Mouse (Mus musculus) mesoderm, embryonic 11.5 days (tissue): ENCODE results near the gene Madcam1.

Source experiments
- DNase-seq: peaks from one replicate; pipeline ENCODE4 v3.0.0-alpha.2; 2012; ENCODE audit warnings: low read depth, low spot score

Gene Madcam1

DNA sequence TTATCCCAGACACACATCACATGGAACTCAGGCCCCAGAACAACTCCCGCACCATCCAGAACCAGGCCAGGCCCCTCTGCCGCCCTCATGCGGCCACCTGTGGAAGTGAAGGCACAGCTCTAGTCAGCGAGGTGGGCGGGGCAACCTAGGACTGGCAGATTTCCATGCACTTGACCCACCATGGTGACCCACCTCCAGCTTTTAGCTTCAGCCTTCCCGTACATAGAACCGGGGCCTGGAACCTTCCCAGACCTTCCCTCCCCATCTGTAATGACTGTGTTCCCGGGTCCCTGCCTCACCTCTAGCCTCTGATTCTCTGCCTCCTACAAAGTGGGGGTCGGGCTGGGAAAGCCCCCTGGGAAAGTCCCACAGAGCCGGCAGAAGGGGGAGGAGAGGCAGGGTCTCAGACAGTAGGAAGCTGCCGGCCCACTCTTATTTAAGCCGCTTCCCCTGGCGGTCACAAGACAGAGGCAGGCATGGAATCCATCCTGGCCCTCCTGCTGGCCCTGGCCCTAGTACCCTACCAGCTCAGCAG, at the start of gene Madcam1:
Gene Madcam1, plus strand, starts transcription at position 429 of the 535 bp plus-strand sequence.
- peak; percentile 80 for DNase-seq

DNA sequence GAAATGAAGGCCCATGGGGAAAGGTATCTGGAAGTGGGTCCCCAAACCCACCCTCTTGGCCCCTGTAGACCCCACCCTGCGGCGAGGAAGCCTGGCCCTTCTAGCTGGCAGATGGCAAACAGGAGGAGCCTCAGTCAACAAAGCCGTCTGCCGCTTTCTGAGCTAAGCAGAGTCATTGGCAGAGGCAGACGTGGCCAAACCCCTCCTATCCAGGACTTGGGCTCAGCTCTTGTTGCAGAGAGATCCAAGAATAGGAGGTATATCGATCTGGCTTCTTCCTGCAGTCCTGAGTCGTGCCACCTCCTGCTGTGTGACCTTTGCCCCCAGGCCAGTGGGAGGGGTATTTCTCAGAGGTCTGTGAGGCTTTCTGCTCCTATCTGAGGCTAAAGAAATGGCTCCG, 48.5 kb upstream of the Madcam1 start:
- peak; percentile 37 for DNase-seq

DNA sequence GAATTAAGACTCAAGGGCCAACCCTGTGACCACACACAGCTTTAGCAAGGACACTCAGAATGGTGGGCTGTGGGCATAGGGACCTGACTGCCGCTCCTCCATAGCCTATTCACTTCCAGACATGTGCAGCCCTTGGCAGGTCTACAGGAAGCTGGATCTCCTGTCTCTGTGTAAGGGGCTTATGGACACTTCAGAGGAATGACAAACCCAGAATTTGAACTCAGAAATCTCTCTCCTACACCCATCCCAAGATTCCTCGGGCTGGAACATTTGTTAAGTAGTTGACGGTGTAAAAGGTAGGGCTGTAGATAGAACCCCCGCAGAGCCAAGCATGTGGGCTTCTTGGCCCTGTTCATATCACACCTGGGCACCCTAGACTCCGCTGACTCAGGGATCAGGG, 48.0 kb upstream of the Madcam1 start:
- DNase-seq, result no peak

DNA sequence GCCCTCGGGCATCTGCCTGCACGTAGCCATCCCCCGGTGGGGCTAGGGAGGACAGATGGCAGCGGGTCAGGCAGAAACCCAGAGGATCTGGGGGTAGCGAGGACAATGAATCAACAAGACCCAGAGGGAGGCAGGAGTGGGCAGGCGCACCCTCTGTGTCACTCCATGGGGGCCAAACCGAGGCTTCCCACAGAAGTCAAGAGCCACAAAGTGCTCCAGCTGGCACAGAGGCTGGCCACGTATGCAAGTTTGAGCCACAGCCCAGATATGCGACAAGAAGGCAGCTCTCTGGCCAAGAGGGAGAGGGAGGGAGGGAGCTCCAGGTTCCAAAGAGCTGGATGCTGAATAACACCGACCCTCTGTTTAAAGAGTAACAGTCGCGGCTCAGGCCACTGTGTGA, 40.4 kb upstream of the Madcam1 start:
- no peak for DNase-seq

DNA sequence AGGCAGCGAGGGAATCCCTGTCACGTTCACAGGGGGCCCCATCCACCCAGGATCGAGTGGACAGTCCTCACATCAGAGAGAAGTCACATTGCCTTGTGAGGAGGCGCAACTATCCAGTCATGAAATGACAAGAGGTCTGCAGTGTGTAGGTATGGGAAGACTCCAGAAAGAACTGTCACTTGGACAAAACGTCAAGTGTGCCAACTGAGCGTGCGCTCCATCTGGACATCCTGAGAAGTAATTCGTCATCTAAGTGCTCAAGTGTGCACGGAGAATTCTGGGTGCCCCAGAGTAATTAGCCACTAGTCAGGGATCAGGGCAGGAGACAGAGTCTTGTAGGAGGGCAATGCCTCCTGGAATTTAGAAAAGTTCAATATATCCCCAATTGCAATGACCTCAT, 39.0 kb upstream of the Madcam1 start:
- DNase-seq, result no peak

DNA sequence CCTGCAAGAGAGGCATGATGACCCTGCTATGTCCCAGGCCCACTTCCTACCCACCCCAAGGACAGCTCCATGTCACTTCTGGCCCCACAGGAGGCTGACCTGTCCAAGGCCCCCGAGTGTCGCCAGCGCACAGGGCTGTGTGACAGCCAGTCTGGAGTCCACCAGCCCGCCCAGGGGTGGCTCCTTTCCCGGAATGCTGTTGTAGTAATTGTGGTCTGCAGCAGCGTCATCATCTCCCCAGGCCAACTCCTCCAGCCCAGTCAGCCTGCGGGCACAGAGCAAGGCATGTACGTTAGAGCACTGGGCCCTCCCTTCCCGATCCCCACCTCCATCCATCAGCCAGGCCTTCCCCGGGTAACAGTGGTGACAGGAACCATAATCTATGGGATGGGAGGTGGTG, 38.2 kb upstream of the Madcam1 start:
- DNase-seq, result no peak

DNA sequence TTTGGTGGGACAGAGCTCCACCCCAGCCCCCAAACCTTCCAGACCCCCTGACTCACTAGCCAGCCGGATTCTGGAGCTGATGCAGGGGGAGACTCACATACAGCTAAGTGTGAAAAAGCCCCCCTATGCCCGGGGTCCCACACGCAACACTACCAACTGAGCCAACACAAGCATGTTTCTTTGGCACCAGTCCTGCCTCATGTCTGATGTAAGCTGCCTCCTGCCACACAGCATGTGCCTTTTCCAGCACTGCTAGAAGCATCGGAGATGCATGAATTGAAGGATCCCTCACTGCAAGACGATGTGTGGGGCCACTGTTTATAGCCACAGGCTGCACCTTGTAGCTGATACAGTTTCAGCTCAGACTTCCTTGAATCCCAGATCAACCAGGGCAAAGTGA, 36.0 kb upstream of the Madcam1 start:
- DNase-seq, result no peak

DNA sequence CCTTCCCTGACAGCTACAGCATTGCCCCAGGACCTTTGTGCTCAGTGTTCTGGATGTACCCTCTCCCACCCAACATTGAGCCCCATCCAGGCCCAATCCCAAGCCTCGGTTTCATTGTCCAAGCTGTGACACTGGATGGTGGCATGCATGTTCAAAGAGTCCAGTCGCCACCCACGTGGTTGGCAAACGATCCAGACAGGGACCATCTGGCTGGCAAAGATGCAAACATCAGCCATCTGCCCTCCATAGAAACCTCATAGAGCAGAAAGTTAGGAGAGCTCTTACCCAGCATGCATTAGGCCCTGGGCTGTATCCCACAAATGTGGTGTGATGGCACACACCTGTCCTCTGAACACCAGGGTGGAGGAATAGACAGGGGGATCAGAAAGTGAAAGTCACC, 32.9 kb upstream of the Madcam1 start:
- DNase-seq, result no peak

DNA sequence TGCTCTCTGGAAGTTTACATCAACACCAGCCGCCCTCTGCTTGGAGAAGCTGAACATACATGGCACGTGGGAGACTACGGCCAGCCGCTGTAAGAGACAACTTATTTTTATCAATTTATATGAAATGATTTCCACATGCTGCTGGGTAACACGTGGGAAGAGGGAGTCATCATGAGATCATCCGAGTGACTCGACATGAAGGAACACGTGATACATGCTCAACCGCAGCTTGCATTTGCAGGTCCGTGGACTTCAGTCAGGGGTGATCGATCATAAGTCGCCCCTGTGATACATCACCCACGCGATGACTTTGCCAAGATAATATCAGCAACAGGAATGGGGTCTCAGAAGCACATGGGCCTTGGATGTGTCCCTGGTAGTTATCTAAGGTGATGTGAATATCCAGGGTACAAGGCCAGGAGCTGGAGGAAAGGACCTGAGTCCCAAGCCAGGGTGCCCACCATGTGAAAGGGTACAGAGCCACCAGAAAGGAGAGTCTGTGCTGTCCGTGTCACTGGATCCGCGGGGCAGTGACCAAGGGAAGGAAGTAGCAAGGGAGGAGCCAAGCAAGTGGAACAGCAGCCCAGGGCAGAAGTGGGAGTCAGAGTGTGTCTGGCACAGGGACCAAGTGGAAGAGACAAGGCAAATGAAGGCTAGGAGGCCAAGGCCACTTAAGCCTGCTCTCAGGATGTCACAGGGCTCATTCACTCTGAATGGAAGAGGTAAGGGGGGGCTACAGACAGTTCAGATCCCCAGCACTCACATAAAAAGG, 31.2 kb upstream of the Madcam1 start:
- no peak for DNase-seq

DNA sequence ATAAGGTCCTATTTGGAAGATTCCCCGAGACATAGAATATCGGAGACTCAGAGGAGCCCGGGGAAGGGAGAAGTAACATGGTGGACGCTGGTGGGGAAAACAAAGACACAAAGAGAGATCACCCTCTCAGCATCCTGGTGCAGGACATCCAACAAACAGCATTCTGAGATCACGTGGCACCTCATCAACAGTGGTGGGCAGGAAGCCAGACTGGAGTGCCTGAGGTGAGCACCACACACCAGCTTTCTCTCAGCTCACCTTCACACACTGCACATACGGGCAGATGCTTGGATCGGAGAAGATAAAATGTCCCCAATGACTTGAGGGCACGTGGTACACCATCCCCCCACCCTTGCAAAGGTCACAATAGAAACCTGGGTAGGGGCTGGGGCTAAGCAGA, 28.1 kb upstream of the Madcam1 start:
- DNase-seq, result no peak

DNA sequence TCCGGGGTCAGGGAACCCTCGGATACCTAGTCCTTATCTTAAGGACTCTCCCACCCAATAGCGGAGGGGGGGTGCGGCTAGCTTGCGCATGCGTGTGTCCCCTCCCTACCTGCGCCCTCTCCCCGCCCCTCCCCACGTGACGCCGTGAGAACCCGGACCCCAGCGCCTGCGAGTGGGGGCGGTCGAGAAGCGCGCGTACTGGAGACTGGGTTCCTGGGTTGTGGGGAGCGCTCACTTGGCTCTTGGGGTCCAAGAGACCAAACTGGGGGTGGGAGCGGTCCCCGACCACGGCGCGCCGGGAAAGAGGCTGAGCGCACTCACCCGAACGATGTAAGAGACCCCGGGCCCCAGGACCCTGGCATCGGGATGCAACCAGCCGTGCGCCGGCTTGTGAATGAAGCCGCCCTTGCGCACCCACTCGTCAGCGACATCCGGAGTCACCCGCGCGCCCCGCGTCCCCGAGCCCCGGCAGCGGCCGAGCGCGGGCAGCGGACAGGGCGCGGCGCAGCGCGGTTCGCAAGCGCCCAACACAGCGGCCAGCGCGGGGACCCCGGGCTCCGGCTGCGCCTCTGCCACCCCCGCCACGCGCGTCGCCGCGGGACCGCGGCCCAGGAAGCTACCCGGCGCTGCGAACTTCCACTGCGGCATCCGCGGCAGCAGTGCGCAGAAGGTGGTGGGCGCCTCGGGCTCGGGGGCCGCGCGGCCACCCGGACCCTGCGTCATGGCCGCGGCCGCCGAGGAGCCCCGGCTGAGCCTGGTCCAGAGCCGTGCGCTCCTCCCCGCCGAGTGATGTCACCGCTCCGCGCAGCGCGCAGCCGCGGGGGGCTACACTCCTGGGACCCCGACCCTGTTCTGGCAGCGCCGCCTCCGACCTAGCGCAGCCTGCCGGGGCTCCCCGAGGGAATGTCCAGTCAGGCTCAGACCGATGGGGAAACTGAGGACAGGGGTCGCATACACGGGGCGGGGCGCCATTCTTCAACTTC, 26.9 kb upstream of the Madcam1 start, which contains the start of gene Shc2:
Gene Shc2, minus strand, starts transcription at position 791 of the 983 bp plus-strand sequence.
- DNase-seq, result peak; percentile 77

DNA sequence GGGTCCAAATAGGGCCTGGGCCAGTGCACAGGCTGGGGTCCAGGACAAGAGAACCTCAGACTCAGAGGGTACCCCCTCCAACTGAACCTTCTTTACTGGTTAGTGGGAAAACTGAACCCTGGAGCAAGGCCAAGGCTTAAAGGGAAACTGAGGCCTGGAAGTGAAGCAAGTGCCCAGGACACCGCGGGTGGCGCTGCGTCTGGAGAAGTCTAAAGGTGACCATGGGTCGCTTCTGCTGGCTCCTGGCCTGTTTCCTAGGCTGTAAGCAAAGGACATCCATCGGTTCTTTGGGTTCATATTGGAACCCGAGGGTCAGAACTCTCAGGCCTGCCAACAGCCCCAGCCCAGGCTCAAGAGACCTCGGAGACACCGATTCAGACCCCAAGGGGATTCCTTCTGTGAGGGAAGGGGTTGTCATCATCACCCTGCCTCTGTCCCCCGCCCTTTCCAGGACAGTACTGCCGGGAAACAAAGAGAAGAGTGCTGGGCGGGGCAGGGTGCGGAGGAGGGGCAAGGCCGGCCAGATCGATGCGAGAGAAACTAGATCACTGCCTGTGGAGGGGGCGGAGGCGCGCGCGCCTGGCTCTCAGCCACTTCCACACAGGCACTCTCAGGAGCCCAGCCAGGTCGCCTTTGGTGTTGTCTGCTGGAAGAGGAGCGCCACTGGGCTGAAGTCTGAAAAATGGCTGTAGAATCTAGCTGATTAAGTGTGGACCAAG, 25.7 kb upstream of the Madcam1 start:
- peak; percentile 72 for DNase-seq

DNA sequence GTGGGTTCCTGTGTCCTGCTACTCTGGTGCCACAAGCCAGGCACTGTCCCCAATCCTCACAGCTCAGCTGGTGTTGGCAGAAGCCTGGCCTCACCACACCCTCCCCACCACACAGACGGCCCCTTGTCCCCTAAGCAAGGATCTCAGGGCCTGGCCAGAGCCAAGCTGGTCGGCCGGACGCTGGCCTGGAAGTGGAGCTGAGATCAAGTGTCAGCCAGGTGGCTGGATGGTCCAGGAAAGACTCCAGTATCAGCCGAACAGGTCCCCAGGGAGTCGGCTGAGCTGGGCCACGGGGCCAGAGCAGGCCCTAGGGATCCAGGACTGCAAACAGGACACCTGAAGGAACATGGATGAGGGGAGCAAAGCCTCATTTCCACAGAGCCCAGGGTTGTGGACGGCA, 18.6 kb upstream of the Madcam1 start, which contains the start of gene Odf3l2:
Gene Odf3l2, minus strand, starts transcription at position 28 of the 400 bp plus-strand sequence.
- DNase-seq, result no peak

DNA sequence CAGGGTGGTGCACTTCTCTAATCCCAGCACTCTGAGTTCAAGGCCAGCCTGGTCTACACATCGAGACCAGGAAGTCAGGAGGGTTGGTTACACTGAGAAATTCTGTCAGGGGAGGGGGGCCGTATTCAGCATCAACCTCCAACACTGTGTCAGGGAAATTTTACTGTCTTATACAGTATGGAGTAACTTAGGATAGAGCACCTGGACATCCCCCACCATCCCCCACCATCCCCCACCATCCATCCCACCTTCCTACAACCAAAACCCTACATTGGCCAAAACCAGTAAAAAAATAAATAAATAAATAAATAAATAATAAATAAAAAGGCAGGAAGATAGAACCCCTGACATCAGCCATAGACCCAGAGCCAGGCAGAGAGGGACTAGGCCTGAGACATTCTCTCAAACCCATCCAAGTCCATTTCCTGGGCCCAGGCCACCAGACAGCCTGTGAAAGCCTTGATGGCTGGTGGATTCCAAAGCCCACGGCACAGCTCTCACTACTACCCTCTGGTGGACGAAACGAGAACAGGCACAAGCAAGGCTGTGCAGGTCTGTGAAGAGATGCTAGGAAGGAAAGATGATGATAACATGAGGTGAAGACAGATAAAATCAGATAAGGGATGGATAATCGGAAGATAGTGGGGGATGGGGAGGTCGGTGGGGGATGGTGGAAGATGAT, 15.1 kb upstream of the Madcam1 start:
- DNase-seq, result peak; percentile 85

DNA sequence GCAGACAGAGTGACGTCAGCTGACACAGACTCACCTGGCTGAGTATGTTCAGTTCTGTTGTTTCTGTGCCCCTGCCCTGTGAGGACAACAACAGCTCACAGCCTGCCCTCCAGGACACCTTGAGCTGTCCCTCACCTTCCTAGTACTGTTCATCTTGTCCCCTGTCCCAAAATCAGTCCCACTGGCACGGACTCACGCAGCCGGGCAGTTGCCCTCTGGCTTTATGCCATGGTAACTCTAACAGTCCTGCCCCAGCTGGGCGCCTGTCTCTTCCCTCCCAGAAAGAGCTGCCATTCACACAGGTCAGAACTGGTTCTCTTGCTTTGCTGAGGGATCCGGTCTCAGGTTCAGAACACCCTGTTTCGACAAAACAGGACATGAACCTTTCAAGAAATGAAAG, 11.6 kb upstream of the Madcam1 start:
- DNase-seq, result no peak

DNA sequence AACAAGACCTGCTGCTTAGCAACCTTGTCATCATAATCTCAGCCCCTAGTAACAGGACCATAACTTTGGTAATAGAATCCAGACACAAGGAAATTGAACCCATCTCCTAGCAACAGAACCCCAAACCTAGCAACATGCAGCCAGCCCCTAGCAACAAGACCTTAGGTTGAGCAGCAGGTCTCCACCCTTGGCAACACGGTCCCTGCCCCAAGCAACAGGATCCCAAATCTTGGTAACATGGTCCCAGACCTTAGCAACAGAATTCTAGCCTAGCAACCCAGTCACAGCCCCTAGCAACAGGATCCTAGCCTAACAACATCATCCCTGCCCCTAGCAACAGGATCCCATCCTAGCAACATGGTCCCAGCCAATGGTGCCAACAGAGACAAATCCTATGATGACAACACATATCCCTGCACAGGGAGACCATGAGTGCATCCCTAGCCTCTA, 9.4 kb upstream of the Madcam1 start:
- DNase-seq, result peak; percentile 74

DNA sequence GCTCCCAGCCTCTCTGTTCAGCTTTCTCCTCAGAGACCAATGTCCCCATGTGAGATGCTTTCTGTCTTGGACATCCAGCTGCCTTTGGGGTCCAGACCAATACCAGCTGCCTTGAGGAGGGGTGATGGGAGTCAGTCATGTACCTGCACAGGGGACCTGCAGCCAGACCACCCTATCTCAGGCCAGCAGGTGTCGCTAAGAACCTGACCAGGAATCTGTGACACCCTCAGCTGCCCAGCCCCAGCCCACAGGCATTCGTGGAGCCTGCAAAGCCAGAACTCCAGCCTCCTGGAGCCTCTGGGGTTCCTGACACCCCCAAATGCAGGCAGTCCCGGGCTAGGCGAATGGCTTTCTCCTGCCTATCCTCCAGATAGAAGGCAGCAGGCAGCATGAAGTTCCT, 5.5 kb upstream of the Madcam1 start:
- no peak for DNase-seq

DNA sequence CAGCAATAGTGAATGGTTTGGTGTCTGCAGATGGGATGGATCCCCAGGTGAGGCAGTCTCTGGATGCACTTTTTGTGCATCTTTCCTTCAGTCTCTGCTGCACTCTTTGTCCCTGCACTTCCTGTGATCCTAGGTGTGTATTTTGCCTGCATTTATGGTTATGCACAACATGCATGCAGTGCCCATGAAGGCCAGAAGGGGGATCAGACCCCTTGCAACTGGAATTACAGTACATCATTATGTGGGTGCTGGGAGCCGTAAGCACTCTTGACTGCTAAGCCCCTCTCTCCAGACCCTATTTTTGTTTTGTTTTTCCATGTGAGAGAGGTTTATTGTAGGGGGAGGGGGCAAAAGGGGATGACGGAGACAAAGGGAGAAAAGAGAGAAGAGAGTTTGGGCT, 4.1 kb upstream of the Madcam1 start:
- no peak for DNase-seq

DNA sequence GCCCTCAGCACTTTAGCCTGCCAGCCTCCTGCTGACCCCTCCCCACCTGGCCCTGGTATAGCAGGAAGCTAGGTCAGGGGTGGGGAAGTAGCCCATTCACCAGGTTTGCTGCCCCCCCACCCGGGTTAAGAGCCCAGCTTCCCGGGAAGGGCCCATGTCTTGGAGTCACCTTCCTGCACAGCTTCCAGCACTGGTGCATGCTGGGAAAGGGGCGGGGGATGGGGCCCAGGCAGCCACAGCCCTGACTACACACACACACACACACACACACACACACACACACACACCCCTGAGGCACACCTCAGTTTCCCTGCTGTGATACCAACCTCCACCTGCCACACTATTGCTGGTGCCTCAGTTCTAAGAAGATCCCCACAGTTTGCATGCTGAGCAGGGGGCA, 2.5 kb upstream of the Madcam1 start:
- DNase-seq, result no peak

DNA sequence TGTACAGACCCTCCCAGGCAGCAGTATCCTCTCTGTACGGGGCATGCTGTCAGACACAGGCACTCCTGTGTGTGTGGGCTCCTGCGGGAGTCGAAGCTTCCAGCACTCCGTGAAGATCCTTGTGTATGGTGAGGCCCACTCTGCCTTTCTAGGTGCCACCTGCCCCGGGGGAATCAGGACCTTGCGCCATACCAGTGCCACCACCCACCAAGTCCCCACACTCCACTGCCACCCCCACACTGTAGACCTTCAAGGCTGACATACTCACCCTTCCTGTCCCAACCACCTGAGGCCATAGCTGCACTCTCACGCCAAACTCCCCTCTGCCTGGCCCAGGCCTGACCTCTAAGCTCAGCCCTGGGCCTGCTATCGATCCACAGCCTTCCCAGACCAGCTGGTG, 692 bp downstream of the Madcam1 start:
- no peak for DNase-seq

DNA sequence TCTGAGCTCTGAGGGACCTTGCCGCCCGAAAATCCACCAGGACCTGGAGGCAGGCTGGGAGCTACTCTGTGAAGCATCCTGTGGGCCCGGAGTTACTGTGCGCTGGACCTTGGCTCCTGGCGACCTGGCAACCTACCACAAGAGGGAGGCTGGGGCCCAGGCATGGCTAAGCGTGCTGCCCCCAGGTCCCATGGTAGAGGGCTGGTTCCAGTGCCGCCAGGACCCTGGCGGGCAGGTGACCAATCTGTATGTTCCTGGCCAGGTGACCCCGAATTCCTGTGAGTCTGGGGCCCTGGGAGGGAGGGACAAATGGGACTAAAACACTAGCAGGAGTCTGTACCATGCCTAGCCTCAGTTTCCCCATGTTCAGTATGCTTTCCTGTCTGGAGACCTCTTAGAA, 2.1 kb downstream of the Madcam1 start:
- DNase-seq, result no peak
